Mouse (Mus musculus) spleen, postnatal 14 days (tissue): Measurements from ENCODE around the gene Kdm2b.

ENCODE experiments used
- DNase-seq, 2 experiments: peaks; one replicate each; pipeline ENCODE4 v3.0.0; 2021 to 2022; ENCODE audit warnings: low spot score in 2 of 2

The Kdm2b gene

GRCm38 (mm10) chr5:122989551-122990330, at the start of gene Kdm2b:
Gene Kdm2b (minus strand): TSS chr5:122989823.
- no peak for DNase-seq

- peak; percentile 89 for DNase-seq
These were observed 49.6 kb upstream of the Kdm2b start for GRCm38 (mm10) chr5:123039120-123039752.

GRCm38 (mm10) chr5:123038115-123038514, 48.5 kb upstream of the Kdm2b start:
- no peak for DNase-seq

GRCm38 (mm10) chr5:123035564-123035963, 45.9 kb upstream of the Kdm2b start:
- no peak for DNase-seq

GRCm38 (mm10) chr5:123035089-123035488, 45.5 kb upstream of the Kdm2b start:
- no peak for DNase-seq

- DNase-seq = no peak
These were observed 44.1 kb upstream of the Kdm2b start for GRCm38 (mm10) chr5:123033646-123034160.

GRCm38 (mm10) chr5:123031312-123031711, 41.7 kb upstream of the Kdm2b start:
- no peak for DNase-seq

- DNase-seq = no peak
These were observed 40.1 kb upstream of the Kdm2b start for GRCm38 (mm10) chr5:123029729-123030128.

GRCm38 (mm10) chr5:123027436-123027835, 37.8 kb upstream of the Kdm2b start:
- DNase-seq = no peak

GRCm38 (mm10) chr5:123026414-123026813, 36.8 kb upstream of the Kdm2b start:
- no peak for DNase-seq

- peak in 1 of 2 experiments; percentile 42 for DNase-seq
These were observed 35.4 kb upstream of the Kdm2b start for GRCm38 (mm10) chr5:123024965-123025573.

GRCm38 (mm10) chr5:123024312-123024711, 34.7 kb upstream of the Kdm2b start:
- no peak for DNase-seq

- DNase-seq = no peak
These were observed 33.4 kb upstream of the Kdm2b start for GRCm38 (mm10) chr5:123023049-123023448.

GRCm38 (mm10) chr5:123021438-123021837, 31.8 kb upstream of the Kdm2b start:
- DNase-seq = no peak

- no peak for DNase-seq
These were observed 30.8 kb upstream of the Kdm2b start for GRCm38 (mm10) chr5:123020426-123020825.

GRCm38 (mm10) chr5:123019336-123020016, 29.9 kb upstream of the Kdm2b start:
- DNase-seq = no peak

GRCm38 (mm10) chr5:123017504-123017903, 27.9 kb upstream of the Kdm2b start:
- DNase-seq = no peak

GRCm38 (mm10) chr5:123015915-123016314, 26.3 kb upstream of the Kdm2b start:
- DNase-seq = no peak

- peak; percentile 97 to 98 for DNase-seq
These were observed 25.4 kb upstream of the Kdm2b start, which contains the start of gene Orai1 for GRCm38 (mm10) chr5:123014753-123015701. Gene Orai1 (plus strand): TSS chr5:123015074.

- DNase-seq = peak in 1 of 2 experiments; percentile 56
These were observed 24.1 kb upstream of the Kdm2b start for GRCm38 (mm10) chr5:123013599-123014315.
